Mouse (Mus musculus) B cell, adult 62 days (primary cell): Measurements from ENCODE around the gene Mettl7a3. TPM values are rescaled to one million over a fixed set of nuclear protein-coding genes. Genes with fewer than 3 reads are reported as not detected.

Experiments used
- total RNA-seq: library from RNA; stranded (reverse); gene quantifications from 4 replicates; pipeline ENCODE4 v1.2.4, GENCODE M21; 2023

The Mettl7a3 gene
- 0.55 TPM in 1 of 4 replicates, not detected in the others for total RNA-seq

GRCm38 (mm10) chr15:100334629-100335028 lies at the start of gene Mettl7a3:
Gene Mettl7a3, plus strand, starts transcription at chr15:100334929.

GRCm38 (mm10) chr15:100304019-100304991 lies 30.4 kb upstream of the Mettl7a3 start, which contains the start of gene Mettl7a1:
Gene Mettl7a1, plus strand, starts transcription at chr15:100304140.

DNA sequence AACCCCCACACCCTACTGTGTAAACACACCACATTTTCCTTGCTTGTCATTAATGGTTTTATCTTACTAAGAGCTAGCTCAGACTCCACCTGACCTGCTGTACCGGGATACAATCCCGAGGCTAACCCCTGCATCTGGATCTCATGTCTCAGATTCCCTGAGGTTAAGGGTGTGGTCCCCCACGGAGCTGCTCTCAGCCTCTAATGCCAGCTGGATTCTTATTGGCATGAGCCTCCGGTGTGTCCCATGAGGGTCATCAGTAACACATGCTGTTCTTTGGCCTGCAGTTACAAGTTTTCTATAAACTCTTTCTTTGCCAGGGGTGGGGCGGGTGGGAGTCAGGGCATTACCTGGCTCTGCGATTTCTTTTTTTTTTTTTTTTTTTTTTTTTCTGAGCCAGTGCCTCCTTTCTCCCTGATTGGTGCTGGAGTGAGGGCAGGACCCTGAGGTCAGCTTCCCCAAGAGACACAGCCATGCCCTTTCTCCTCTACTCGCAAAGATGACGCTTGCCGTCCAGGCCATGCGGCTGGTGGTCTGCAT lies 18.1 kb downstream of the Mettl7a3 start, which contains the start of the genes Methig1 and Mettl7a2:
Gene Methig1, plus strand, starts transcription at position 439 of the 540 bp plus-strand sequence.
Gene Mettl7a2, plus strand, starts transcription at position 490 of the 540 bp plus-strand sequence.

GRCm38 (mm10) chr15:100364242-100364641 lies 29.5 kb downstream of the Mettl7a3 start, which contains the start of gene Higd1c:
Gene Higd1c, plus strand, starts transcription at chr15:100364542.

Other genes starting within 250 kb of the Mettl7a3 start
- gene Atf1, start 107.1 kb upstream of the Mettl7a3 start, total RNA-seq: 67.6 to 92.9 TPM (median 77.5 TPM) in 4 replicates
- not detected in 4 replicates for gene Tmprss12, start 54.1 kb upstream of the Mettl7a3 start, total RNA-seq
- gene Mettl7a1, start 30.8 kb upstream of the Mettl7a3 start, total RNA-seq: 11.1 to 13.1 TPM (median 12.5 TPM) in 4 replicates
- not detected in 4 replicates for gene Methig1, start 18.2 kb downstream of the Mettl7a3 start, total RNA-seq
- gene Mettl7a2, start 18.3 kb downstream of the Mettl7a3 start, total RNA-seq: 0.34 to 0.54 TPM (median 0.46 TPM) in 3 of 4 replicates, not detected in the other
- not detected in 4 replicates for gene Higd1c, start 29.6 kb downstream of the Mettl7a3 start, total RNA-seq
- not detected in 4 replicates for gene Gm5475, start 87.2 kb downstream of the Mettl7a3 start, total RNA-seq
- gene Slc11a2, start 90.1 kb downstream of the Mettl7a3 start, total RNA-seq: 13.7 to 21.6 TPM (median 17.9 TPM) in 4 replicates
- gene Letmd1, start 134.1 kb downstream of the Mettl7a3 start, total RNA-seq: 37.7 to 44.5 TPM (median 40.0 TPM) in 4 replicates
- gene Csrnp2, start 160.6 kb downstream of the Mettl7a3 start, total RNA-seq: 5.3 to 5.9 TPM (median 5.8 TPM) in 4 replicates
- 7.8 to 9.0 TPM (median 8.5 TPM) in 4 replicates for gene Tfcp2, start 217.1 kb downstream of the Mettl7a3 start, total RNA-seq